Mouse (Mus musculus) c-Kit-positive CD71-positive TER-119-negative erythroid progenitor cells, embryonic 14.5 days (primary cell): ENCODE measurements around the gene Hmga2.
A peak's percentile ranks its signal among the peaks of the same experiment; 100 is the strongest.

Experiments used
- DNase-seq: peaks from one replicate; pipeline ENCODE4 v3.0.0-alpha.2; 2013; ENCODE audit warnings: low read depth

Hmga2 gene

DNA sequence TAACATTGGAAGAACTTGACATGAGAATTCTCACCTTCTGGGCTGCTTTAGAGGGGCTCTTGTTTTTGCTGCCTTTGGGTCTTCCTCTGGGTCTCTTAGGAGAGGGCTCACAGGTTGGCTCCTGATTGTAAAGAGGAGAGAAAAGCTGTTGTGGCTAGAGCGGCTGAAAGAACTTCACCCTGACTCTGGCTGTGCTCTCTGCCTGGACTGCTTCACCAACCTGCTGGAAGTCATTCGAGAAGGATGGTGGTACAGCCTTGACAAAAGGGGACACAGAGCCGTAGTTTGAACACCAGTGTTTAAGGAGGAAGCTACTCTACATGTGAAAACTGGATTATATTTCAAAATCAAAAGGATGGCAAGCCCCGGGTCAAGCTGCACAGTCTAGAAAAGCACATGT, 3.1 kb downstream of the Hmga2 start:
- no peak for DNase-seq

DNA sequence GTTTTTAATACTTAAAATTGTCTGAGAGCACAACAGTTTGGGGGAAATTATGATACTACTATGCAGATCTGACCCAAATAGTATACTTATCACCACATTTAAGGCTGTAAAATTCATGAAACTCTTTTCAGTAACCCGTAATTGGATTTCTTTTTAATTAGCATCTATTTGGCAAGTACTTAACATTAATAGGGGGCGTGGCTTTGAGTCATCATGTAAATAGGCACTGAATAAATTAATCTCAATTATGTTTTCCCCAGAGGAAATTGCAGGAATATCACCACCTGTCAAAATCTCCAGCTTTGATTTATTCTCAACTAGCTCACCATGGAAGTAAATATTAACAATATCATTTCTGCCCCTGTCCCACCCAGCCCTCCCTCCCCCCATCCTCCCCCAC, 3.7 kb downstream of the Hmga2 start:
- DNase-seq, result no peak

DNA sequence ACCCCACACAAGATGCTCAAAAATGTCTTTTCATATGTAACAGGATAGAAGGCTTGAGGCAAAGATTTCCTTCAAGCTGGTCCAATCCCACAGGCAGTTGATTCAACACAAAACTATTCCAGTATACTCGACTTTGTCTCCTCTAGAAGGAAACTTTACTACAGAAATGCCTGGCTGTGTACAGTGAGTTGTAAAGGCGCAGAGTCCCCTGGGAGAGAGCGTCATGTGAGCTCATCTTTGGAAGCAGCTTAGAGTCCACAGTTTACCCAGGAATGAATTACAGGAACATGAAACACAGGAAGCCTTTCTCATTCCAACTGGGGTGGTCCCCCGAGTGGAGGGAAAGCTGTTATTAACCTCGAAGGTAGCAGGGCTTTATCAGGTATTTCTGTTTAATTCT, 11.1 kb downstream of the Hmga2 start:
- no peak for DNase-seq

- DNase-seq, result no peak
These were observed 14.5 kb downstream of the Hmga2 start for GRCm38 (mm10) chr10:120461769-120462168.

DNA sequence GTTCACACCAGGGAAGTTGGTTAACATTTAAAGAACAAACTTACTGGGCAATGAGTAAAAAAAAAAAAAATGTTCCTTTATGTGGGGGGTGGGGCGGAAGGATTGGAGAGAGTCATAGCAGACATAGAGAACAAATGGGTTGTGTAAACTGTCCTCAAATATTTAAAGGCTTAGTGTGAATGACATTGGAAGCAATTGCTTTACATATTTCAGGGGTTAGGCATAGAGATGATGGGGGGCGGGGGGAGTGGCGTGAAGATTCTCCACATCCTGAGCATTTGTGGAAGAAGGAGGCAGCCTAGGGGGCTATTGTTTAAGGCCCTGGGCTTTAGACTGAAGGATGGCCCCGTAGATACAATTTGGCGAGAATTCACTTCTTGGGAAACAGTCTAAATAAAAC, 15.0 kb downstream of the Hmga2 start:
- no peak for DNase-seq

GRCm38 (mm10) chr10:120458866-120459265, 17.4 kb downstream of the Hmga2 start:
- peak; percentile 49 for DNase-seq

- no peak for DNase-seq
These were observed 26.5 kb downstream of the Hmga2 start for GRCm38 (mm10) chr10:120449661-120450284.

- no peak for DNase-seq
These were observed 29.5 kb downstream of the Hmga2 start for GRCm38 (mm10) chr10:120446799-120447198.

- DNase-seq, result no peak
These were observed 30.1 kb downstream of the Hmga2 start for GRCm38 (mm10) chr10:120446206-120446605.

GRCm38 (mm10) chr10:120444463-120445070, 31.7 kb downstream of the Hmga2 start:
- DNase-seq, result no peak

DNA sequence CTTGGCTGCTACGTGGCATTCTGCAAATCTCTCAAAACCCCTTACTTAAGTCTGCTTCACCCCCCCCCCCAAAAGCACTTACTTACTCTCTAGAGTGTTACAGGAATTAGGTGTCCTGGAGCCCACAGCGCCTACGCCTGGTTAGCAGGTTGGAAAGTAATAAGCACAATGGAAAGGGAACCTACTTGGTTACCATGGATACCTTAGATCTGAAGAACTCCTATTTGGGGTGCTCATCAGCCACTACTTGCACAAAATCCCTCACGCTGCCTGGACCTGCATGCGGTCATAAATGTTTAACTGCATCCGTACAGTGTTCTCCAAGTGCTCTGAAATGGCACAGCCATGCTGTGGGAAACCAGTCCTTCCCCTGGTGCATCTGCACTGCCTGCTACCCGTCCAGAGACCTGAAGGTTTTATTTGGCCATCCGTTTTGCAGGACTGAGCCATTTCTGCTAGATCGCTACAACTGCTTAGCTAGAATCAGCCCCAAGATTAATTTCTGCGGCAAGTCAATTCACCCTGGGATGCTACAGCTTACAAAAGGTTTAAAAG, 32.4 kb downstream of the Hmga2 start:
- no peak for DNase-seq

GRCm38 (mm10) chr10:120441254-120441653, 35.0 kb downstream of the Hmga2 start:
- no peak for DNase-seq

GRCm38 (mm10) chr10:120434433-120434832, 41.8 kb downstream of the Hmga2 start:
- no peak for DNase-seq

- DNase-seq, result no peak
These were observed 42.8 kb downstream of the Hmga2 start for GRCm38 (mm10) chr10:120433463-120433815.

GRCm38 (mm10) chr10:120432731-120433462, 43.4 kb downstream of the Hmga2 start:
- DNase-seq, result no peak

DNA sequence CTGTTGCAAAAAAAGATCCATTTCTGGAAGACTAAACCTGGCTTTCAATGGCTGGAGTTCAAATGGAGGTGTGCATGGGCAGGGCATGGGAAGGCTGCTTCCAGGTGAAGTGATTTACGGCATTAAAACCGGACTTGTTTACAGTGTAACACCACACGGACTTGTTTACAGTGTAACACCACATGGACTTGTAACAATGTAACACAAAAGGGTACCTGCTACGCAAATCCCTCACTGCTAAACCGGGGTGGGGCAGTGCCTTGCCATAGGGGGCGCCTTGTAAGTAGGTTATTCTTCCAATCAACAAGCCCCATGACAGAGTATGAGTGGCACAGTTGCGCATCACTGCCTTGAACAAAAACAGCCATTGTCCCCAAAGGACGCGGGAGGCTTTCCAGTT, 44.2 kb downstream of the Hmga2 start:
- no peak for DNase-seq

- no peak for DNase-seq
These were observed 44.8 kb downstream of the Hmga2 start for GRCm38 (mm10) chr10:120431435-120431834.

GRCm38 (mm10) chr10:120430422-120430821, 45.8 kb downstream of the Hmga2 start:
- no peak for DNase-seq

GRCm38 (mm10) chr10:120429758-120430259, 46.5 kb downstream of the Hmga2 start:
- no peak for DNase-seq

GRCm38 (mm10) chr10:120429199-120429551, 47.1 kb downstream of the Hmga2 start:
- no peak for DNase-seq

GRCm38 (mm10) chr10:120428430-120429198, 47.7 kb downstream of the Hmga2 start:
- no peak for DNase-seq

DNA sequence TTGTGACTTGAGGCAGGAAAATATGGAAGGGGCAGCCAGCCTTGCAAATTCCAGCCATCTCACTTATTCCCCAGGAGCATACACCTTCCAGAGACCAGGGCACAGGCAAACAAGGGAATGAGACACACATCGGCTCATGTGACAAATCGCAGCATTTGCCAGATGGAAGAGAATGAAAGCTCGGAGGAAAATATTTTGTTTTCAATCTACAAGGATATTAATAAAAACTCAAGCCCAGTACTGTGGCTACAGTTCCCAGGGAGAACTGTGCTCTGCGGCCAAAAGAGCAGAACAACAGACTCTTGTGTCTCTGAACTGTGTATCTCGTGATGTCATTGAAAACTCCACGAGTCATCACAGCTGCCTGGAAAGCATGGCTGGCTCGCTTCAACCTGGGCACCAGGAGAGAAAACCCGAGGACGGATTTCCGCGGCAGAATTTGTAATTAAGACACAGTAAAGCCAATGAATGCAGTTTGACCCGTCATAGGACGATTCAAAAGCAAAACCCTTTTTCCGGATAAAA, 50.1 kb downstream of the Hmga2 start:
- DNase-seq, result no peak
